Mouse (Mus musculus): Measurements from ENCODE around the gene F2.

- TF ChIP-seq CTCF (IDR thresholded peaks at IDR 0.05; ENCODE audit: extremely low read depth, insufficient read depth, low read length), result no peak
- TF ChIP-seq POLR2A (IDR thresholded peaks at IDR 0.05; ENCODE audit: extremely low read depth, insufficient read depth, low read length), result no peak
These were observed 16.6 kb upstream of the F2 start for GRCm38 (mm10) chr2:91652863-91653262.

Measured in cortical plate, adult 2 months (tissue).